Mouse (Mus musculus): Measurements from ENCODE around the gene Ntn5. TPM values are rescaled to one million over a fixed set of nuclear protein-coding genes. Genes with fewer than 3 reads are reported as not detected.
A peak's percentile ranks its signal among the peaks of the same experiment; 100 is the strongest.

The Ntn5 gene
- total and polyA plus RNA-seq, 2 experiments from 2014 or later, result 0.80 to 0.94 TPM

DNA sequence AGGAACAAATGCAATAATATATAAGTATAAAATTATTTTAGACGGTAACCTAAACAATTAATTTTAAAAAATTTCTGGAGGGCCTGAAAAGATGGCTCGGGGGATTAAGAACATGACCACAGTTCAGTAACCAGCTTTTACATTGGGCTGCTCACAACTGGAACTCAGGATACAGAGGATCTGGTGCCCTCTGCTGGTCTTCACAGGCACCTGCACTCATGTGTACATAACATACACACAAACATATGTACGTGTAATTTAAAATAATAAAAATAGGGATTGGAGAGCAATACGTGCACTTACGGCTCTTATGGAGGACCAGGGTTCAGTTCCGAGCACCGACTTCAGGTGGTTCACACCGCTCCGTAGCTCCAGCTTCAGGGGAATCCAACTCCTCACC lies 14.9 kb upstream of the Ntn5 start:
- H3K27me3 ChIP-seq (ENCODE audit: insufficient read depth, low read length), result no peaks in the 10 kb centered on the region
- TF ChIP-seq CTCF (IDR thresholded peaks at IDR 0.05; ENCODE audit: low read depth), result peak; percentile 24; the same call in 1 of the 2 replicates
- WGBS, result 97% methylated on average over 9 of the region's 9 CpGs
- no peaks in the 10 kb centered on the region for H3K4me1 ChIP-seq (ENCODE audit: insufficient read depth, low read length)
- no peaks in the 10 kb centered on the region for H3K9me3 ChIP-seq (ENCODE audit: low read length)
- H3K4me2 ChIP-seq (ENCODE audit: low read depth, low read length), result no peak overlapping the region
- DNase-seq (ENCODE audit: low spot score) (no peak), ATAC-seq (no peak)
- no peaks in the 10 kb centered on the region for H3K36me3 ChIP-seq (ENCODE audit: insufficient read depth, low read length)
- no peak overlapping the region for H3K27ac ChIP-seq
- no peak overlapping the region for H3K4me3 ChIP-seq (ENCODE audit: low read length)
- H3K9ac ChIP-seq (replicated peaks; ENCODE audit: low read length), result no peak overlapping the region

DNA sequence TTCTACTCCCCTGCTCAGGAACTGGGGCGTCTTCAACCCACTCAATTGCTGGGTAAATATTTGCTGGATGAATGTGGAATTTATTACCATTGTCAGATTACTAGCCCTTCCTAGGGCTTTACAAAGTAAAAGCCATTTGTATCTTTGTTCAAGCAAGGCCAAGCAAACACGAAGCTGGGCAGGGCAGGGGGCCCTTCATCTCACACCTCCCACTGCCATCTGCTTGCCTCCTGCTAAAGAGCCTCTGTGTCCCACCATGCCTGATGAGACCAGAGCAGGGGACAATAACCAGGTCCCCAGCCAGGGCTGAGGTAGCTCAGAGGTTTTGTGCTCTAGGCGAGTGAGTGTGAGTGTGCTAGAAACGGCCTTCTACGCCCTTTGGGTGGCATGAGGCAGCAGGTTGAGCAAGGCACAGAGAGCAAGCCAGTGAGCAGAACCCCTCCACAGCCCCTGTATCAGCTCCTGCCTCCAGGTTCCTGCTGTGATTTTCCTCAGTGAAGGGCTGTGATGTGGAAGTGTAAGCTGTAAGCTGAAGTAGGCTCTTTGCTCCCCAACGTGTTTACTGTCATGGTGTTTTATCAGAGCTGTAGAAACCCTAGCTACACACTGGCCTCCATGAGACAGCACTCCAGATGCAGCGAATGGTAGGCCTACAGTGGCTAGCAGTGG lies 6.1 kb upstream of the Ntn5 start:
- Histone ChIP-seq H3K4me2 (ENCODE audit: low read depth, low read length) (no peak overlapping the region), H3K9ac (replicated peaks; ENCODE audit: low read length) (no peak overlapping the region), H3K36me3 (ENCODE audit: insufficient read depth, low read length) (no peaks in the 10 kb centered on the region), H3K27ac (no peak overlapping the region), H3K9me3 (ENCODE audit: low read length) (no peaks in the 10 kb centered on the region), H3K4me1 (ENCODE audit: insufficient read depth, low read length) (no peaks in the 10 kb centered on the region), H3K4me3 (ENCODE audit: low read length) (no peak overlapping the region), H3K27me3 (ENCODE audit: insufficient read depth, low read length) (no peaks in the 10 kb centered on the region)
- no peak for ATAC-seq
- no peak for TF ChIP-seq CTCF (IDR thresholded peaks at IDR 0.05; ENCODE audit: low read depth)
- 76% methylated on average over 7 of the region's 7 CpGs for WGBS
- DNase-seq (ENCODE audit: low spot score), result no peak

DNA sequence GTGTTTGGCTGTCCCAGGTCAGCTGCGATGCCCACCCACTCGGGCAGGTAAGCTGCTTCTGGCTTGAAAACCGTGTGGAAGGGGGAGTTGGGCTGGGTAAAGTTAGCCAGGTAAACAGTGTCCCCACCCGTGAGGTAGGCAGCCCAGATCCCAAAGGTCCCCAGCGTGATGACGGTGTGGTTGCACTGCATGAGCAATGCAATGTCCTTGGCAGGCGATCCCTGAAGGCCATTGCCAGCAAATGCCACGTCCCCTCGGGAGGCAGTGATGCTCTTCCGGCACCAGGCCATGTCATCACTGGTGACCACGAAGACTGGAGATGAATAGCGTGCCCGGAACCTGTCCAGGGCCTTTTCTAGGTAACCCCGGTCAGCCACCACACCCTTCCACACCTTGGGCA lies 5.3 kb upstream of the Ntn5 start:
- no peak overlapping the region for H3K9ac ChIP-seq (replicated peaks; ENCODE audit: low read length)

DNA sequence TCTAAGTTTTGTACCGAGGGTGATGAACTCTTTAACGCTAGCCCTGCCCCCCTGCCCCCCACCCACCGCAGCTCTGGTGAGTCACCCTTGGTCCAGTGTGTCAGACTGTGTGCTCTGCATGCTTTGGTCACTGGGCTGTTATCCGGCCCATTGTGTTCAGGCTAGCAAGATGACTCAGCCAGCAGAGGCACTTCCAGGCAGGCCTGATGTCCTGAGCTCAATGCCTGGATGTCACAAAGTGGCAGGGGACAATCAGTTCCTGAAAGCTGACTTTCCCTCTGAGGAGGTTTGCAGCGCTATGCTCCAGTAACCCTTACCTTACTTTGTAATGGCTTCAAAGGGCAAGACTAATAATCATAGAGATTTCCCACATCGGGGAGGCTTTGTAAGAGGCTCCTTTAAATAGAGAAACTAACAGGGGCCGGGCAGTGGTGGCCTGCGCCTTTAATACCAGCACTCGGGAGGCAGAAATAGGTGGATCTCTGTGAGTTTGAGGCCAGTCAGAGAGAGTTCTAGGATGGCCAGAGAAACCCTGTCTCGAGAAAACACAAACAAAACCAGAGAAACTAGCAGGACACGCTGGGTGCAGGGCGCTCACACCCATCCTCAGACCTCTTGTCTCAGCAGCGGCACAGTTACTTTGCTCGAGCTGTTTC lies 3.7 kb upstream of the Ntn5 start:
- DNase-seq (ENCODE audit: low spot score), result no peak
- Histone ChIP-seq H3K9ac (replicated peaks; ENCODE audit: low read length) (no peak overlapping the region), H3K27ac (no peak overlapping the region), H3K27me3 (ENCODE audit: insufficient read depth, low read length) (no peaks in the 10 kb centered on the region), H3K36me3 (ENCODE audit: insufficient read depth, low read length) (no peaks in the 10 kb centered on the region), H3K4me3 (ENCODE audit: low read length) (no peak overlapping the region), H3K4me1 (ENCODE audit: insufficient read depth, low read length) (no peaks in the 10 kb centered on the region), H3K4me2 (ENCODE audit: low read depth, low read length) (no peak overlapping the region), H3K9me3 (ENCODE audit: low read length) (no peaks in the 10 kb centered on the region)
- WGBS, result 64% methylated on average over 14 of the region's 14 CpGs
- TF ChIP-seq CTCF (IDR thresholded peaks at IDR 0.05; ENCODE audit: low read depth), result no peak
- ATAC-seq, result no peak

More for the DNA sequence above, 5.3 kb upstream of the Ntn5 start:
- Histone ChIP-seq H3K36me3 (ENCODE audit: insufficient read depth, low read length) (no peaks in the 10 kb centered on the region), H3K4me1 (ENCODE audit: insufficient read depth, low read length) (no peaks in the 10 kb centered on the region), H3K27me3 (ENCODE audit: insufficient read depth, low read length) (no peaks in the 10 kb centered on the region), H3K27ac (no peak overlapping the region), H3K4me3 (ENCODE audit: low read length) (no peak overlapping the region), H3K4me2 (ENCODE audit: low read depth, low read length) (no peak overlapping the region), H3K9me3 (ENCODE audit: low read length) (no peaks in the 10 kb centered on the region)
- TF ChIP-seq CTCF (IDR thresholded peaks at IDR 0.05; ENCODE audit: low read depth), result no peak
- 91% methylated on average over 14 of the region's 14 CpGs for WGBS
- DNase-seq (ENCODE audit: low spot score) (no peak), ATAC-seq (no peak)

- TF ChIP-seq CTCF (IDR thresholded peaks at IDR 0.05; ENCODE audit: low read depth), result no peak
- 86% methylated on average over 8 of the region's 8 CpGs for WGBS
- Histone ChIP-seq H3K4me2 (ENCODE audit: low read depth, low read length) (no peak overlapping the region), H3K9me3 (ENCODE audit: low read length) (no peaks in the 10 kb centered on the region), H3K9ac (replicated peaks; ENCODE audit: low read length) (no peak overlapping the region), H3K27me3 (ENCODE audit: insufficient read depth, low read length) (no peaks in the 10 kb centered on the region), H3K4me1 (ENCODE audit: insufficient read depth, low read length) (no peaks in the 10 kb centered on the region), H3K4me3 (ENCODE audit: low read length) (no peak overlapping the region), H3K27ac (no peak overlapping the region), H3K36me3 (ENCODE audit: insufficient read depth, low read length) (no peaks in the 10 kb centered on the region)
- no peak for ATAC-seq
- DNase-seq (ENCODE audit: low spot score), result no peak
These were observed 2.6 kb upstream of the Ntn5 start for GRCm38 (mm10) chr7:45681046-45681736.

DNA sequence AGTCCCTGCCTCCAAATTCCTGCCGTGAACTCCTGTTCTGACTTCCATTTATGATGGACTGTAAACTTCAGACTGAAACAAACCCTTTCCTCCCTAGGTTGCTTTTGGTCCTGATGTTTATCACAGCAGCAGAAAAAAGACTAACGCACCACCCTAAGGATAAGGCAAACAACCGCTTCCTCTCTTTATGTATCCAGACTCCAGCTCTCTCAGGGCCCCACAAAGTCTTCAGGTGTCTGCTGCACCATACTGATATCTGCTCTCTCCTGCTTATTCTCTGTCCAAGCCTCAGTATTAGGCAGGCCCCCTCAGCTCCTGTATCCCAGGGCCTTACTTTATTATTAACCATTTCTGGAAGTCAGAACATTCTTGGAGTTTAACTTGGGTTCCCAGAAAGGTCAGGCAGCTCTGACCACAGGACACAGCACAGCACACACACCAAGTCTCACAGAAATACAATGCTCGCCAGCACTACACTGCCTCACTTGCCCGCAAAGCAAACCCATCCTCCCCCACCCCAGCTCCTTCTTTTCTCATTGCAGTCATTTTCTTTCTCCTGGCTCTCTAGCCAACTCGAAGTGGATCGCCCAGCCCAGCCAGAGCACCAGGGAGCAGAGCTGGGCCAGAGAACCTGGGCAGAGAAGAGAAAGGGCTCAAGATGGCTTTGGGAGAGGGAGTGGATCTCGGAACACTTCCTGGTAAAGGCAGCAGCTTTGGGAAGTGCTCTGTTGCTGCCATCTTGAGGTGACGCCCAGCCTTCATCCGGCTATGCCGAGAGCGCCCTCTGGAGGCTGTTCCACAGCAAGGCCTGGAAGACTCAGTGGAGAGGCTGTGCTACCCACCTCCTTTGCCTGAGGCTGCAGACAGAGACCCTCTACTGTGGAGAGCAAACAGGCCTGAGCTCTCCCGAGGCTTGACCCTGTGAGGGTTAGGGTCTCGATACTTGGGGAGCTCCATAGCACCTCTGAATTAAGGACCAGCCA lies 1.4 kb upstream of the Ntn5 start:
- H3K4me3 ChIP-seq (ENCODE audit: low read length), result no peak overlapping the region
- peak overlapping the region; percentile 67 for H3K27ac ChIP-seq
- DNase-seq (ENCODE audit: low spot score), result peak; percentile 95

More for the DNA sequence above, 1.4 kb upstream of the Ntn5 start:
- peak; percentile 79 for ATAC-seq
- H3K4me1 ChIP-seq (ENCODE audit: insufficient read depth, low read length), result no peaks in the 10 kb centered on the region
- WGBS, result 29% methylated on average over 14 of the region's 14 CpGs
- no peaks in the 10 kb centered on the region for H3K36me3 ChIP-seq (ENCODE audit: insufficient read depth, low read length)
- 0 out of 2 replicates have a peak overlapping the region, but pooled peaks have one; percentile 6 for H3K4me2 ChIP-seq (ENCODE audit: low read depth, low read length)
- TF ChIP-seq CTCF (IDR thresholded peaks at IDR 0.05; ENCODE audit: low read depth), result peak; percentile 99
- H3K9ac ChIP-seq (replicated peaks; ENCODE audit: low read length), result 0 out of 2 replicates have a peak overlapping the region, but pooled peaks have one; percentile 3
- H3K27me3 ChIP-seq (ENCODE audit: insufficient read depth, low read length), result no peaks in the 10 kb centered on the region
- H3K9me3 ChIP-seq (ENCODE audit: low read length), result no peaks in the 10 kb centered on the region

Data from hindbrain, postnatal 0 days (tissue).